Mouse (Mus musculus) brain, embryonic 14.5 days (tissue): ENCODE data around the gene Tra2a. TPM values are rescaled to one million over a fixed set of nuclear protein-coding genes. Genes with fewer than 3 reads are reported as not detected.

Source experiments
- DNase-seq: peaks from one replicate; pipeline ENCODE4 v3.0.0-alpha.2; 2011; ENCODE audit warnings: low read depth
- CTCF ChIP-seq: fragments of 200-500 bp; IDR thresholded peaks from 2 replicates; pipeline ENCODE4 v1.5.1; 2012; ENCODE audit warnings: inconsistent platforms, mild to moderate bottlenecking, moderate library complexity, borderline replicate concordance; ENCODE audit not compliant: insufficient read depth, insufficient read length; ENCODE audit errors: extremely low read depth
- POLR2A ChIP-seq: fragments of 200-500 bp; IDR thresholded peaks from 2 replicates; pipeline ENCODE4 v1.6.1; 2012; ENCODE audit warnings: mild to moderate bottlenecking, inconsistent platforms, borderline replicate concordance; ENCODE audit not compliant: poor library complexity, insufficient read depth, insufficient read length, severe bottlenecking; ENCODE audit errors: extremely low read depth
- polyA plus RNA-seq: library from polyadenylated mRNA; depleted of rRNA; stranded (reverse); fragments of >200 nt; gene quantifications from 2 replicates; pipeline ENCODE4 v1.2.3, GENCODE M21; 2012; rRNA removed

Tra2a gene
- polyA plus RNA-seq, 1 experiment, result 199 TPM

- TF ChIP-seq CTCF, result no peak
- no peak for TF ChIP-seq POLR2A
- peak; percentile 55 for DNase-seq
Measured at GRCm38 (mm10) chr6:49206416-49206815, 57.4 kb downstream of the Tra2a start.

GRCm38 (mm10) chr6:49195188-49195587 is 68.6 kb downstream of the Tra2a start:
- no peak for TF ChIP-seq POLR2A
- TF ChIP-seq CTCF, result no peak

GRCm38 (mm10) chr6:49194536-49194935 is 69.3 kb downstream of the Tra2a start:
- TF ChIP-seq POLR2A, result no peak
- TF ChIP-seq CTCF, result no peak
- no peak for DNase-seq

More at GRCm38 (mm10) chr6:49195188-49195587, 68.6 kb downstream of the Tra2a start:
- no peak for DNase-seq

Other genes with a start within 250 kb of the Tra2a start
- gene Gpnmb, start 227.5 kb downstream of the Tra2a start, polyA plus RNA-seq, result 0.44 and 1.3 TPM in 2 replicates
- gene Malsu1, start 190.2 kb downstream of the Tra2a start, polyA plus RNA-seq, result 18.6 and 27.7 TPM in 2 replicates
- 22.0 and 22.6 TPM in 2 replicates for gene Igf2bp3, start 49.1 kb downstream of the Tra2a start, polyA plus RNA-seq
- 5.0 and 5.8 TPM in 2 replicates for gene Ccdc126, start 55.2 kb upstream of the Tra2a start, polyA plus RNA-seq
- 6.5 and 7.0 TPM in 2 replicates for gene Fam221a, start 103.7 kb upstream of the Tra2a start, polyA plus RNA-seq
- gene Stk31, start 131.6 kb upstream of the Tra2a start, polyA plus RNA-seq, result 0.03 and 0.11 TPM in 2 replicates